24 mouse cellular contexts compared by ENCODE assay signal in the genomic region with DNA sequence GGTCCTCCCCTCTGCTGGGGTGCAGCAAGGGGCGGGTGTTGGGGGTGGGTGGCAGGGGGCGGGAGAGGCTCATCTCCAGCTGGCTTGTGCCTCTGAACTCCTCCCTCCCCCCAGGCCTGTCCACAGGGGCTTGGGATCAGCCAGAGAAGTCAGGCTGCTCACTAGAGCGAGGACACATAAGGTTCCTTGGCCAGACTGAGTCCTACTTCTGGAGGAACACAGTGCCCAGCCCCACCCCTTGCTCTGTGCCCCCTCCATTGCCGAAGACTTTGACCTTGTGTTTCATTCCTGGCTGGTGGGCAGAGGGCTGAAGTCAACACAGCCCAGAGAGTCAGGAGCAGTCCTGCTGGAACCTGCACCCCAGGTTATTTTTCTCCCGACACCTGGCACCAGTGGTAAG. TPM values are rescaled to one million over a fixed set of nuclear protein-coding genes. Genes with fewer than 3 reads are reported as not detected.
A peak's percentile ranks its signal among the peaks of the same experiment; 100 is the strongest.
DNase-seq lines count a peak whose midpoint lies in the region; ATAC-seq and TF ChIP-seq lines count a peak whose summit lies in the region.
"Had no signal": no experiment of that assay in that cellular context is flagged by ENCODE, and none has a peak within 500 bp of the region (broad histone marks: within the 10 kb centered on the region; RNA-seq: fewer than 3 reads in every experiment).

A gene (plus strand): TSS at position 162 of the 400 bp plus-strand sequence.

- peak; percentile 73 for TF ChIP-seq POLR2A in kidney, adult 2 months (IDR thresholded peaks at IDR 0.05; ENCODE audit: low read depth, low read length)

- H3K36me3 ChIP-seq in kidney, adult 2 months (ENCODE audit: control insufficient read depth, insufficient read depth, low read length): no peaks in the 10 kb centered on the region; the same call in 1 of the 2 replicates
- H3K36me3 ChIP-seq in heart, embryonic 12.5 days: no peaks in the 10 kb centered on the region
- no peaks in the 10 kb centered on the region for H3K36me3 ChIP-seq in forebrain, embryonic 13.5 days (ENCODE audit: poor library complexity, severe bottlenecking)
- H3K36me3 ChIP-seq: embryonic facial prominence, embryonic 15.5 days; forebrain, embryonic 10.5 days; G1E; lung, embryonic 15.5 days; stomach, embryonic 15.5 days had no signal

- H3K9ac ChIP-seq in heart, embryonic 12.5 days: no peak within 1 kb of the TSS
- H3K9ac ChIP-seq in forebrain, embryonic 13.5 days: no peak within 1 kb of the TSS
- H3K9ac ChIP-seq: embryonic facial prominence, embryonic 15.5 days; liver, embryonic 14.5 days; lung, embryonic 15.5 days; stomach, embryonic 15.5 days had no signal

- no peak within 1 kb of the TSS for H3K4me2 ChIP-seq in heart, embryonic 12.5 days
- H3K4me2 ChIP-seq in forebrain, embryonic 13.5 days: no peak within 1 kb of the TSS
- H3K4me2 ChIP-seq: embryonic facial prominence, embryonic 15.5 days; lung, embryonic 15.5 days; stomach, embryonic 15.5 days had no signal

- no peaks in the 10 kb centered on the region for H3K9me3 ChIP-seq in heart, embryonic 12.5 days (replicated peaks)
- H3K9me3 ChIP-seq in forebrain, embryonic 13.5 days (replicated peaks): no peaks in the 10 kb centered on the region
- H3K9me3 ChIP-seq: embryonic facial prominence, embryonic 15.5 days; forebrain, embryonic 10.5 days; G1E; lung, embryonic 15.5 days; stomach, embryonic 15.5 days had no signal

- H3K27me3 ChIP-seq in kidney, adult 2 months (replicated peaks; ENCODE audit: control insufficient read depth, insufficient read depth, low read length): no peaks in the 10 kb centered on the region
- 0 out of 2 replicates have a peak, but pooled peaks cover 6% of the 10 kb centered on the region for H3K27me3 ChIP-seq in heart, embryonic 12.5 days (replicated peaks)
- H3K27me3 ChIP-seq in forebrain, embryonic 13.5 days: no peaks in the 10 kb centered on the region
- H3K27me3 ChIP-seq: embryonic facial prominence, embryonic 15.5 days; lung, embryonic 15.5 days; stomach, embryonic 15.5 days had no signal

- peak; percentile 19 for DNase-seq in gastrocnemius, postnatal 25 days
- DNase-seq in gastrocnemius, adult 8-10 months (ENCODE audit: low spot score in 2 of 2): no peak
- no peak for DNase-seq in gonadal fat pad, adult 2 months (ENCODE audit: low read depth)
- DNase-seq in kidney, adult 2 months: peak; percentile 95
- DNase-seq in kidney, postnatal 10 days: peak; percentile 79
- no peak for DNase-seq in left cerebral cortex, postnatal 10 days (ENCODE audit: extremely low spot score in 1 of 2, low spot score in 2 of 2)
- DNase-seq: adrenal gland, postnatal 25 days; cerebellum, adult 11 months; gastrocnemius, adult 2 months; heart, adult 18-20 months; lung, postnatal 4 days; right cerebral cortex, postnatal 25 days had no signal

- no peaks in the 10 kb centered on the region; the same call in 1 of the 2 replicates for H3K4me1 ChIP-seq in kidney, adult 2 months (ENCODE audit: control insufficient read depth, insufficient read depth, low read length)
- no peaks in the 10 kb centered on the region for H3K4me1 ChIP-seq in heart, embryonic 12.5 days (replicated peaks)
- H3K4me1 ChIP-seq in forebrain, embryonic 13.5 days: no peaks in the 10 kb centered on the region
- H3K4me1 ChIP-seq: embryonic facial prominence, embryonic 15.5 days; lung, embryonic 15.5 days; stomach, embryonic 15.5 days had no signal

- 41% methylated on average over 5 of the region's 5 CpGs for WGBS in kidney, adult 2 months
- WGBS in heart, embryonic 12.5 days: 56% methylated on average over 5 of the region's 5 CpGs
- 83% methylated on average over 4 of the region's 5 CpGs for WGBS in forebrain, embryonic 13.5 days

- intact Hi-C loops in left cerebral cortex, postnatal 10 days (cut with DNase I): no loop called here

- peak within 1 kb of the TSS; percentile 84 for H3K27ac ChIP-seq in kidney, adult 2 months (ENCODE audit: insufficient read depth, low read depth, low read length)
- no peak within 1 kb of the TSS for H3K27ac ChIP-seq in heart, embryonic 12.5 days (ENCODE audit: poor library complexity, severe bottlenecking)
- H3K27ac ChIP-seq in forebrain, embryonic 13.5 days: no peak within 1 kb of the TSS
- H3K27ac ChIP-seq: embryonic facial prominence, embryonic 15.5 days; forebrain, embryonic 10.5 days; gastrocnemius, adult 2 months; liver, embryonic 14.5 days; lung, embryonic 15.5 days; stomach, embryonic 15.5 days had no signal

- TF ChIP-seq CTCF in kidney, adult 2 months (conservative IDR thresholded peaks at IDR 0.05; ENCODE audit: insufficient read depth, insufficient read length, low read depth, low read length): no peak

- peak within 1 kb of the TSS; percentile 89 for H3K4me3 ChIP-seq in kidney, adult 2 months (ENCODE audit: insufficient read depth, low read depth, low read length)
- no peak within 1 kb of the TSS for H3K4me3 ChIP-seq in heart, embryonic 12.5 days
- H3K4me3 ChIP-seq in forebrain, embryonic 13.5 days: no peak within 1 kb of the TSS
- H3K4me3 ChIP-seq: embryonic facial prominence, embryonic 15.5 days; forebrain, embryonic 10.5 days; gastrocnemius, adult 2 months; lung, embryonic 15.5 days; stomach, embryonic 15.5 days had no signal

- ATAC-seq in heart, embryonic 12.5 days (ENCODE audit: insufficient number of reproducible peaks, low FRiP score): no peak
- no peak for ATAC-seq in forebrain, embryonic 13.5 days
- ATAC-seq: inflammation-experienced regulatory T-cells, adult 6 months had no signal

RNA-seq across cellular contexts. Expression of the gene that starts here (rescaled TPM):
- total RNA-seq in gastrocnemius, postnatal 25 days (2021): not detected
- not detected for total RNA-seq in gastrocnemius, adult 8-10 months (2022)
- 13.0 and 16.6 TPM in 2 replicates for polyA plus RNA-seq in gonadal fat pad, adult 2 months (2012; rRNA removed)
- 369 and 376 TPM in 2 replicates for polyA plus RNA-seq in kidney, adult 2 months (2012; rRNA removed)
- total RNA-seq in left cerebral cortex, postnatal 10 days (2021): not detected
- not detected in 2 replicates for polyA plus RNA-seq in heart, embryonic 12.5 days (2016; fragmentation: Nextera tagmentation; extraction: Ambion mirVana)
- not detected in 2 replicates for polyA plus RNA-seq in forebrain, embryonic 13.5 days (2015; fragmentation: Nextera tagmentation; extraction: Ambion mirVana)
- total RNA-seq: adrenal gland, postnatal 25 days; G1E; gastrocnemius, adult 2 months; heart, adult 18-20 months had no signal
- polyA plus RNA-seq: embryonic facial prominence, embryonic 15.5 days; forebrain, embryonic 10.5 days; G1E; heart, embryonic 16.5 days; hindbrain, embryonic 11.5 days; inflammation-experienced regulatory T-cells, adult 6 months; liver, embryonic 14.5 days; lung, embryonic 15.5 days; urinary bladder, adult 2 months had no signal

Comparison
In these comparisons a context has a peak if more than half of its experiments do, and no peak if none do; other contexts are left out.
1. RNA of the gene that starts here (polyA plus RNA-seq): 369 to 376 TPM in kidney, adult 2 months; 13.0 to 16.6 TPM in gonadal fat pad, adult 2 months, not detected in heart, embryonic 12.5 days and not detected in forebrain, embryonic 13.5 days; every median in the first group is over 10 times any median in the second.
2. Peak in DNase-seq in gastrocnemius, postnatal 25 days; RNA of the gene not detected or under 1 TPM.
3. DNase-seq: peak in kidney, adult 2 months (single experiment) and kidney, postnatal 10 days (single experiment); none in gastrocnemius, adult 8-10 months (0 of 2), gonadal fat pad, adult 2 months (single experiment) and left cerebral cortex, postnatal 10 days (0 of 2).